Mouse (Mus musculus) embryonic facial prominence, embryonic 15.5 days (tissue): ENCODE data around the gene Tap1. TPM values are rescaled to one million over a fixed set of nuclear protein-coding genes. Genes with fewer than 3 reads are reported as not detected.
A peak's percentile ranks its signal among the peaks of the same experiment; 100 is the strongest.
"Not testable (repeated sequence)": the region's sequence is repeated elsewhere in the genome, so short reads cannot be mapped to it uniquely, and the experiment has no call there.

Experiments used
- ATAC-seq: fragments of 200-750 bp; cut with Nextera tagmentation; 2 replicates; pipeline ENCODE4 v1.8.0; 2017; ENCODE audit warnings: low read depth, moderate TSS enrichment; ENCODE audit not compliant: insufficient number of reproducible peaks, low FRiP score, low TSS enrichment
- H3K27ac ChIP-seq: fragments of 300-500 bp; sonication (generic); replicated peaks from 2 replicates; pipeline ENCODE4 v1.5.1; 2015; ENCODE audit warnings: mild to moderate bottlenecking, inconsistent platforms
- H3K27me3 ChIP-seq: fragments of 300-500 bp; sonication (generic); 2 replicates; pipeline ENCODE4 v1.6.1; 2015; ENCODE audit warnings: inconsistent platforms
- H3K36me3 ChIP-seq: fragments of 300-500 bp; sonication (generic); 2 replicates; pipeline ENCODE4 v1.6.1; 2015; ENCODE audit warnings: mild to moderate bottlenecking, inconsistent platforms
- H3K4me1 ChIP-seq: fragments of 300-500 bp; sonication (generic); 2 replicates; pipeline ENCODE4 v1.6.1; 2015; ENCODE audit warnings: inconsistent platforms
- H3K4me2 ChIP-seq: fragments of 300-500 bp; sonication (generic); replicated peaks from 2 replicates; pipeline ENCODE4 v1.6.1; 2015; ENCODE audit warnings: mild to moderate bottlenecking, inconsistent platforms
- H3K4me3 ChIP-seq: fragments of 300-500 bp; sonication (generic); replicated peaks from 2 replicates; pipeline ENCODE4 v1.5.1; 2015; ENCODE audit warnings: mild to moderate bottlenecking, inconsistent platforms
- H3K9ac ChIP-seq: fragments of 300-500 bp; sonication (generic); 2 replicates; pipeline ENCODE4 v1.6.1; 2015; ENCODE audit warnings: inconsistent platforms
- H3K9me3 ChIP-seq: fragments of 300-500 bp; sonication (generic); replicated peaks from 2 replicates; pipeline ENCODE4 v1.6.1; 2016; ENCODE audit warnings: inconsistent platforms
- WGBS: fragments of 180-500 bp; shearing (Covaris S2); methylation state at CpG from one replicate; pipeline ENCODE4 v1.1.7; 2015; 5-methylcytosine and 5-hydroxymethylcytosine counted together
- polyA plus RNA-seq: library from polyadenylated mRNA; unstranded; fragments of >200 nt; fragmentation: Nextera tagmentation; extraction: Ambion mirVana; gene quantifications from 2 replicates; pipeline ENCODE4 v1.2.1, GENCODE M21; 2015

The Tap1 gene
- polyA plus RNA-seq, result 10.7 and 11.9 TPM in 2 replicates

DNA sequence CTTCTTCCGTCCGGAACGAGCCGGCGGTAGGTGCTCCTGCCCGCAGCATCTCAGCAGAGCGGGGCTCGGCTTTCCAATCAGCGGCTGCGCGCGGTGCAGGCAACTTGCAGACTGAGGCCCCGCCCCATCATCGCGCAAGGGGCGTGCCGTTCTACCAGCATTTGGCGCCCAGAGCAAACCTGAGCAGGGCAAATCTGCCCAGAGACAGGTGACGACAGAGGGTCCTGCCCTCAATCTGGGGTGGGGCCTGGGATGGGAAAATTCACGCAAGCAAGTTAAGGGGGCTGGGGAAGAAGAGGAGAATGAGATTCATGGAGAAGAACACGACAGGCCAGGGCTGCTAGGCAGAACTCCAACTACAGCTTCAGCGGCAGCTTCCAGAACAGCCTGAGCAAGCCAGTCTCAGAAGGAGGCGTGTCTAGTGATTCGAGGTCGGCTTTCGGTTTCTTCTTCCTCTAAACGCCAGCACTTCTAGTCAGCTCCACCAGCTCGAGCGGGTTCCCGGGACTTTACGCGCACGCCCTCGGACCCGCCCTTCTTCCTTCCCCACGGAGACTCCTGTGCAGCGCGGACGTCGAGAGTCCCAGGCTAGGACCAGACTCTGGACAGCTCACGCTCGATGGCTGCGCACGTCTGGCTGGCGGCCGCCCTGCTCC lies at the start of gene Tap1, which contains the start of gene Psmb9:
Gene Tap1, plus strand, starts transcription at position 293 of the 656 bp plus-strand sequence.
Gene Psmb9, minus strand, starts transcription at position 504 of the 656 bp plus-strand sequence.
- under 1% methylated on average over 46 of the region's 46 CpGs for WGBS
- peak; percentile 96 for ATAC-seq

DNA sequence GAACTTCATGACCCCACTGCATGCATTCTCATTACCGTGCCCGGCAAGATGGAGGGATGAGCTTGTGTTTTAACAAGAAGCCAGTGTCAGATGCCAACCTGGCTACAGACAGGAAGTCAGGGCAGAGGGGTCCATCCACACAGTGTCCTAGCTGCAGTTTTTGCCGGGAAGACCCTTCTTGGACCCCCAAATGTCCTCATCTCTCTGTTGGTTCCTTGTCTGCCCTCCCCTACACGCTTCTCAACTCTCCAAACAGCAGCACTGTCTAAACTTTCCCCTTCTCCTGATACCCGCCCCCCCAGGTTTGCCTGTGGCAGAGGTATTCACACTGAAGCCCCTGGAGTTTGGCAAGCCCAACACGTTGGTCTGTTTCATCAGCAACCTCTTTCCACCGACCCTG lies 49.8 kb upstream of the Tap1 start:
- no peak overlapping the region for H3K9ac ChIP-seq
- no peaks in the 10 kb centered on the region for H3K9me3 ChIP-seq
- no peak overlapping the region for H3K4me2 ChIP-seq
- 75% methylated on average over 7 of the region's 7 CpGs for WGBS
- no peak overlapping the region for H3K4me3 ChIP-seq
- H3K27ac ChIP-seq, result no peak overlapping the region
- H3K36me3 ChIP-seq, result no peaks in the 10 kb centered on the region
- H3K4me1 ChIP-seq, result peaks cover 22% of the 10 kb centered on the region
- ATAC-seq, result no peak
- H3K27me3 ChIP-seq, result peaks cover 33% of the 10 kb centered on the region

More for the DNA sequence above, at the start of gene Tap1, which contains the start of gene Psmb9:
- Histone ChIP-seq H3K4me1 (peaks cover 16% of the 10 kb centered on the region), H3K36me3 (no peaks in the 10 kb centered on the region), H3K9me3 (no peaks in the 10 kb centered on the region), H3K27me3 (peaks cover 33% of the 10 kb centered on the region), H3K9ac (peak within 1 kb of the TSS; percentile 55), H3K4me3 (peak within 1 kb of the TSS; percentile 63), H3K27ac (peak within 1 kb of the TSS; percentile 82), H3K4me2 (peak within 1 kb of the TSS; percentile 95)

DNA sequence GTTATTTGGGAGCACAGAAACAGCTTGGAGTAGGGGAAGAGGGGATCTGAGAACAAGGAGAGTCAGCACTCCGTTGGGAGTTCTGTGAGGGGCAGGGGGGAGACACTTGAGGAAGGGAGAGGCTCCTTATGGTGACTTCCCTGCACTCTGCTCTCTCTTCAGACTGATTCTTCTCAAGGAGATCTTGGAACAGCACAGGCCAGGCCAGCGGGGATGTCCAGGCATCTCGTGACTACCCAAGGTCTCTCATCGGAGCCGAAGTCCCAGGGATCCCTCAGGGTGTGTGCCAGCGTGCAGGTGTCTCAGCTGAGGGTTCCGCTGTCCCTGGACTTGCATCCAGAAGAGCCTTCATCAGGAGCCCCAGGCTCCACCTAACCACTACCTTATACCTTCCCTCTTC lies 48.7 kb upstream of the Tap1 start:
- WGBS, result 67% methylated on average over 7 of the region's 7 CpGs
- Histone ChIP-seq H3K9ac (no peak overlapping the region), H3K4me1 (peaks cover 28% of the 10 kb centered on the region), H3K4me2 (peak overlapping the region; percentile 57; the same call in 1 of the 2 replicates), H3K4me3 (no peak overlapping the region), H3K9me3 (no peaks in the 10 kb centered on the region), H3K36me3 (no peaks in the 10 kb centered on the region), H3K27ac (no peak overlapping the region), H3K27me3 (peaks cover 33% of the 10 kb centered on the region)
- no peak for ATAC-seq

DNA sequence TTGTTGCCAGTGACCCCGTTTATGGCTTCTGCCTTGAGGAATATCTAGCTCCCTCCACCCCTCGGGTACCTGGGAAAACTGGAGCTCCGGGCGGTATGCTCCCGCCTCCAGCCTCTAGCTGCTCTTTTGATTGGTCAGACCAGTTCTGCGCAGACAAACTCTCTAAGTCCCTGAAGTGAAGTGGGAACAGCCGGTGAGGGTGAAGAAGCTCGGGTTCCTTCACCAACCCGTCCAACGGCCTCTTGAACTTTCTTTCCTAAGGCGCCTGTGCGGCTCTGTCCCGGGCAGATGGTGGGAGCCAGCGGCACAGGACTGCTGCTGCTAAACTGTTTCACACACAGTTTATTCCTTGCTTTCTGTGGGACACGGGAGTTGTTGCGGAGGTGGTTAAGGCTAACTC lies 47.9 kb upstream of the Tap1 start:
- Histone ChIP-seq H3K36me3 (no peaks in the 10 kb centered on the region), H3K4me2 (peak overlapping the region; percentile 57), H3K27ac (no peak overlapping the region), H3K4me1 (peaks cover 28% of the 10 kb centered on the region), H3K9ac (0 out of 2 replicates have a peak overlapping the region, but pooled peaks have one; percentile 39), H3K4me3 (peak overlapping the region; percentile 32), H3K27me3 (peaks cover 33% of the 10 kb centered on the region), H3K9me3 (no peaks in the 10 kb centered on the region)
- no peak for ATAC-seq
- 2% methylated on average over 16 of the region's 16 CpGs for WGBS

DNA sequence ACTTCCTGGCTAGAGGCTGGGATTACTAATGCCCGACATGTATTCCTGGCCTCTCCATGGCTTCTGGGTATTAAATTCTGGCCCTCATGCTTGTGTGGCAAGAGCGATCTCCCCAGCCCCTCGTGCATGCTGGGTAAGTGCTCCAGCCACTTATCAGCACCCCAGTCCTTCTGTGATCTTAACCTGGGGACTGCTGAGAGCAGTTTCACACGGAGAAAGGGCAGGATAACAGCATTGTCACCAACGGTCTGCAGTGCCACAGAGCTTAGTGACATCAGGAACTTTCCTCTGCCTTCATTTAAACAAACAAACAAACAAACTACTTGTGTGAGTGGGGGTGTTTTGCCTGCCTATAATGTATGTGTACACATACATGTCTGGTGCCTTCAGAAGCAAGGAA lies 47.1 kb upstream of the Tap1 start:
- no peak for ATAC-seq
- Histone ChIP-seq H3K9me3 (no peaks in the 10 kb centered on the region), H3K9ac (no peak overlapping the region), H3K36me3 (no peaks in the 10 kb centered on the region), H3K4me1 (peaks cover 28% of the 10 kb centered on the region), H3K4me2 (no peak overlapping the region), H3K27me3 (peaks cover 33% of the 10 kb centered on the region), H3K27ac (no peak overlapping the region), H3K4me3 (no peak overlapping the region)
- 13% methylated on average over 5 of the region's 5 CpGs for WGBS

DNA sequence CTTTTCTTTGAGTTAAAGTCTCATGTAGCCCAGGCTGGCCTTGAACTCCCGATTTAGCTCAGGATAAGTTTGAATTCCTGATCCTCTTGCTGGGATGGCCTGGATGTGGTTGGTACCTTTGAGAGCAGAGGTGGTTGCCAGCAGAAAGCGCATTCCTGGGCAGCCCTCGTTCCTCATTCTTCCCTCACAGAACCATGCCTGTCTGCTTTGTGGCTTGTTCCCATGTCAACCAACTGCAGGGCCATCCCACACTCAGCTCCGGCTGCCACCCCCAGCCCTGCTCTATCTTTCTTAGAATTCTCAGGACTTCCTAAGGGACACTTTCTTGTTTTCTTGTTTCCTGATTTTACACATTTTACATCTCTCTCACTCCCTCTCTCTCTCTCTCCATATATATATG lies 45.9 kb upstream of the Tap1 start:
- H3K36me3 ChIP-seq, result no peaks in the 10 kb centered on the region
- peaks cover 21% of the 10 kb centered on the region for H3K4me1 ChIP-seq
- no peak overlapping the region for H3K9ac ChIP-seq
- no peaks in the 10 kb centered on the region for H3K9me3 ChIP-seq
- H3K4me3 ChIP-seq, result no peak overlapping the region
- H3K27ac ChIP-seq, result no peak overlapping the region
- WGBS, result 55% methylated on average over 4 of the region's 4 CpGs
- H3K27me3 ChIP-seq, result peaks cover 30% of the 10 kb centered on the region
- ATAC-seq, result no peak
- H3K4me2 ChIP-seq, result no peak overlapping the region

DNA sequence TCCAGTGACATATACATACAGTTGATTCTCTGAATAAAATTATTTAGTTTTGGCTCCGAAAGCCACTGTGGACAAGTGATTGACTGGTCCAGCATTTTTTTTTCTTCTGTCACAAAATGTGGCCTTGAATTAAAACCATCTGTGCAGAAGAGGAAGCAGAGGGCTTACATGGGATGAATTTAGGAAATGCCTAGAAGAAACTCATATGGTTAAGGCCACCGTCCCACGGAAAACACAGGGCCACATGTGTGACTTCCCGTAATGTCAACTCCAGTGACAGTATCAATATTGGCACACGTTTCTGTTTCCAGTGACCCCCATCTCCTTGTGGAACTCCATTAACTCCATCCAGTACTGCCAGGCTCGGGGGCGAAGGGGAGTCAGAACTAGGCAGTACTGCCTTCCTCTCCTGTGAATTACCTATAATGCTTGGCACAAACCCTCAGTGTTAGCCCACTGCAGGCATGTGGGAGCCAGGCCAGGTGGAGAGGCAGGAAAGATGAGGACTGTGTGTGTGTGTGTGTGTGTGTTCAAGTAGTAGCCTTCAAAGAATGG lies 44.8 kb upstream of the Tap1 start:
- no peaks in the 10 kb centered on the region for H3K9me3 ChIP-seq
- peaks cover 21% of the 10 kb centered on the region for H3K4me1 ChIP-seq
- no peaks in the 10 kb centered on the region for H3K36me3 ChIP-seq
- no peak overlapping the region for H3K4me2 ChIP-seq
- H3K4me3 ChIP-seq, result no peak overlapping the region
- no peak overlapping the region; the same call in 1 of the 2 replicates for H3K27ac ChIP-seq
- WGBS, result 48% methylated on average over 7 of the region's 7 CpGs
- no peak for ATAC-seq
- H3K9ac ChIP-seq, result no peak overlapping the region
- peaks cover 22% of the 10 kb centered on the region for H3K27me3 ChIP-seq

DNA sequence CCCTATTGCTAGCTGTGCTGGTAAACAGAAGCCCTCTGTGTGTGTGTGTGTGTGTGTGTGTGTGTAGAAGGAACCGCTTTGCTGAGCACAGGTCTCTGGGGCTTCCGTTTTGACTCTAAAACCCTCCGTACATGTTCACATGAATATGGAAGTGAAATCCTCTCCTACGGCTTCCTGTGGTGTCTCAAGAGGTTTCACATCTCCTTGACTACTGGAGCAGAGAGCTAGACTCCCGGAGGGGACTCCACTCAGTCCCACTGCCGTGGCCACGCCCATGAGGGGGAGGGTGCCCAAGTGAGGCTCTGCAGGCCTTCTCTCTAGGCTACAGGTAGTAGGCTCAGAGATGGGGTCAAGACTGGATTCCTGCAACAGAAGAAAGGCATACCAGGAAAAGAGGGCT lies 44.3 kb upstream of the Tap1 start, which contains the start of gene H2-DMb2:
Gene H2-DMb2, plus strand, starts transcription at position 275 of the 400 bp plus-strand sequence.
- peaks cover 20% of the 10 kb centered on the region for H3K27me3 ChIP-seq
- H3K4me2 ChIP-seq, result no peak within 1 kb of the TSS
- no peak within 1 kb of the TSS for H3K4me3 ChIP-seq
- WGBS, result 18% methylated on average over 7 of the region's 7 CpGs
- no peak within 1 kb of the TSS for H3K9ac ChIP-seq
- no peak within 1 kb of the TSS; the same call in 1 of the 2 replicates for H3K27ac ChIP-seq
- peaks cover 21% of the 10 kb centered on the region for H3K4me1 ChIP-seq
- no peaks in the 10 kb centered on the region for H3K36me3 ChIP-seq
- H3K9me3 ChIP-seq, result no peaks in the 10 kb centered on the region
- 0 out of 2 replicates have a peak, but pooled peaks have one; percentile 60 for ATAC-seq

DNA sequence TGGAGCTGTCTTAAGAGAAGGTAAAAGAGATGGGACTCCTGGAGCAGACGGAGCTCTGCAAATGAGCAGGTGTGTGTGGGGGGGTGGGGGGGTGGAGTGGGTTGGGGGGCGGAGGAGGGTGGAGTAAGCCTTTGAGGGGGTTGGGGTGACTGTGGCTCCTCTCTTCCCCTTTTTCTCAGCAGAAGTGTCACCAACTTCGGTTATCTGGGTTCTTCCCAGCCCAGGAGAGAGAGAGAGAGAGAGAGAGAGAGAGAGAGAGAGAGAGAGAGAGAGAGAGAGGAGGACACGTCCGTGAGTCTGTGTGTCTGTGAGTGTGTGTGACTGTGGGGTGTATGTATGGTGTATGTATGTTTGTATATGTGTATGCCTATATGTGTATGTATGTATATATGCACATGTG lies 43.9 kb upstream of the Tap1 start:
- ATAC-seq, result no peak
- 59% methylated on average over 5 of the region's 5 CpGs for WGBS
- H3K27me3 ChIP-seq, result peaks cover 16% of the 10 kb centered on the region
- no peak overlapping the region for H3K4me3 ChIP-seq
- no peak overlapping the region for H3K9ac ChIP-seq
- no peak overlapping the region for H3K4me2 ChIP-seq
- H3K27ac ChIP-seq, result no peak overlapping the region
- H3K4me1 ChIP-seq, result peaks cover 21% of the 10 kb centered on the region
- H3K36me3 ChIP-seq, result no peaks in the 10 kb centered on the region
- H3K9me3 ChIP-seq, result no peaks in the 10 kb centered on the region

DNA sequence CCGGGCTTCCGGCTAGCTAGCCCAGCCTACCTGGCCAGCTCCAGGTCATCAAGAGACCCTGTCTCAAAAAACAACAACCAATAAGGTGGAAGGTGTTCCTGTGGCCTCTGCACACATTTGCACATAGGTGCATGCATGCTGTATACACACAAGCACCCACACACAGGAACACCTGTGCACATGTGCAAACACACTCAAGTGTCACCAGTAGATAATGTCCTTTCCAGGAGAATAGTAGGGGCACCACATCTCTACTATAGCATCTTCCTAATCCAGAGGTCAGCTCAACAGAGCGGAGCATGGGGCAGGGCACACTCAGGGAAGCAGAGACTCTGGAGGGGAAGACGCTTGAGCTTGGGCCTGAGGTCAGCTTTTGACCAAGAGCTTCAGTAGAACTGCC lies 43.1 kb upstream of the Tap1 start:
- 90% methylated on average over 4 of the region's 4 CpGs for whole genome bisulfite sequencing
- H3K9me3 ChIP-seq, H3K36me3 ChIP-seq, ATAC-seq, H3K27ac ChIP-seq, H3K9ac ChIP-seq, H3K4me2 ChIP-seq, H3K4me3 ChIP-seq: not testable (repeated sequence)
- Histone ChIP-seq H3K4me1 (peaks cover 18% of the 10 kb centered on the region), H3K27me3 (peaks cover 12% of the 10 kb centered on the region)

DNA sequence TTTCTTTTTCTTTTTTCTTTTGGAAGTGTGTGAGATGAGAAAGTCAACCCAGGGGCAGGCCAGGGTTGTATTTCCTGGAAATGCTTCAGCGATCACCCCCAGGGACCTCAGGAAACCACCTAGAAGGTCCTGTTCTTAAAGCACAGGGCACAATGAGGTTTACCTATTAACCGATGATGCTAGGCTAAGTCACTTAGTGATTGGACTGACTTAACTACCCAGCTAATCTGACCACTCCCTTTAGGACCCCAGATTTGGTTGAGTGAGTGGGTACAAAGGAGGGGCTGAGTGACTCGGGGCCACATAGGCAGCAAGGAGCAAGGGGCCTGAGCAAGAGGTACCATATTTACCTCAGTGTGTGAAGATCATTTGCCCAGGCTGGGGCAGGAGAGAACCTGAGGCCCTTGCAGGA lies 42.4 kb upstream of the Tap1 start:
- no peak overlapping the region for H3K27ac ChIP-seq
- WGBS, result 73% methylated on average over 3 of the region's 3 CpGs
- no peak overlapping the region for H3K4me2 ChIP-seq
- no peak for ATAC-seq
- H3K9me3 ChIP-seq, result no peaks in the 10 kb centered on the region
- no peaks in the 10 kb centered on the region for H3K36me3 ChIP-seq
- H3K9ac ChIP-seq, result no peak overlapping the region
- H3K27me3 ChIP-seq, result peaks cover 6% of the 10 kb centered on the region
- H3K4me3 ChIP-seq, result no peak overlapping the region
- H3K4me1 ChIP-seq, result peaks cover 11% of the 10 kb centered on the region
